Mouse (Mus musculus): ENCODE results near the gene Fam71f2.

GRCm38 (mm10) chr6:29317286-29317685 lies 37.9 kb downstream of the Fam71f2 start:
- TF ChIP-seq MAX (IDR thresholded peaks at IDR 0.05; ENCODE audit: low read depth) (no peak), POLR2A (IDR thresholded peaks at IDR 0.05; ENCODE audit: insufficient read length, low read depth) (no peak)

All from myocyte (in vitro differentiated cells).